Mouse (Mus musculus): ENCODE results near the gene Hoxc9. TPM values are rescaled to one million over a fixed set of nuclear protein-coding genes. Genes with fewer than 3 reads are reported as not detected.

Hoxc9 gene
- polyA plus RNA-seq, 1 experiment from 2014 or later = not detected

DNA sequence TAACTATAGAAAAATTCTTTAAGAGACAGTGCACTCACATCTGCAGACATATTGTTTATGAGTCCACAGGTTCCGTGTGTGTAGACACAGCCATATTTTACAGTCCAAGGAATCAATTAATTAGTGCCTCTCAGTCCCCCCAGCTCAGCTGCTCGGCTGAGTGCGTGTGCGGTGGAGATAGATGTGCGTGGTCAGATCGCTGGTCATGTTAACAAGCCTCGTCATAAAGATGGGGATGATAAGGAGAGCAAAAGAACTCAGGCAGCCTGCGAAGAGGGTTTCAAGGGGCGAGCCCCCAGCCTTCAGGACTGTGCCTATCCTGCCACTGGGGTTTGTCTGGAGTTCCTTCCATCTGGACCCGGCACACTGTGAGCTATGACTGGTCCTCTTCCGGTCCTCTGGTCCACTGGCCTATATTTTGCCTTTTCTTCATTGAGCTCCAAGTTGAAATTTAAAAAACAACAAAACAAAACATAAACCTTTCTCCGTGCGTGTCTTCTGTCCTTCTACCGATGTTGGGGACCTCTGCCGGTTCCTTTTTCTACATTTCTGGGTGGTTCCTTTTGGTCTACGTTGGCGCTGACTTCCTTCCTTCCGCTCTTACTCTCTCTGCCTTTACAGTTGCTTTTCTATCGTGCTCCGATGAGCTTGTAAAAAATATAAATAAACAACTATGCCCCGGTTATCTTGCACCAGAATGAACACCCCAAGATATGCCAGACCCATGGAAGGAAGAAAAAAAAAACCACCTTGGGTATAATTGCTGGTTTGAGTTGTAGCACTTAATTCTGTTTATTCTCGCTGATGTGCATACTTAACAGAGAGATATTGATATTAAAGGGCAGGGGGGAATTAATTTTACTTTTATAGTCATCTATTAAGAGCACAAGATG, 30.8 kb upstream of the Hoxc9 start:
- H3K4me3 ChIP-seq = no peak overlapping the region
- H3K9ac ChIP-seq = no peak overlapping the region
- 16% methylated on average over 22 of the region's 22 CpGs for WGBS
- H3K4me1 ChIP-seq = no peaks in the 10 kb centered on the region
- H3K36me3 ChIP-seq = no peaks in the 10 kb centered on the region
- ATAC-seq (ENCODE audit: borderline replicate concordance, extremely low read depth, low FRiP score, low TSS enrichment) = no peak
- H3K4me2 ChIP-seq = no peak overlapping the region
- H3K9me3 ChIP-seq = no peaks in the 10 kb centered on the region
- no peak overlapping the region for H3K27ac ChIP-seq
- H3K27me3 ChIP-seq = peaks cover 100% of the 10 kb centered on the region

DNA sequence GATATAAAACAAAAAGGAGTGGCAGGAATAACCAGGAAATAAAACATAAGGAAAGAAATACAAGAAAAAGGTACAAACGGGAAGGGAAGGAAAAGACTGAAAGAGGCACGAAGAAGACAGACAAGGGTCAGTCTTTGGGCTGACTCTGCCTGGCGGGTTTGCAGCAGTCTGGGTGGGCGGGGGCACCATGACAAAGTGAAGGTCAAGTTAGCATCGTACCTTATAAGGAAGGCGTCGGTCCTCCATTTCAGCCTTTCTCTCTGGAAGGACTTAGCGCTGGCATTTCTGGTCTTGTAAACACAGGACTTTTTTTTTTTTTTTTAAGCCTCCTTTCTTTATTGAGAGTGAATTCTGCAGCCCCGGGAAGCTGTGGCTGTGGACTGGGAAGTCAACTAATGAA, 29.0 kb upstream of the Hoxc9 start:
- 1% methylated on average over 9 of the region's 9 CpGs for WGBS
- no peak for ATAC-seq (ENCODE audit: borderline replicate concordance, extremely low read depth, low FRiP score, low TSS enrichment)

DNA sequence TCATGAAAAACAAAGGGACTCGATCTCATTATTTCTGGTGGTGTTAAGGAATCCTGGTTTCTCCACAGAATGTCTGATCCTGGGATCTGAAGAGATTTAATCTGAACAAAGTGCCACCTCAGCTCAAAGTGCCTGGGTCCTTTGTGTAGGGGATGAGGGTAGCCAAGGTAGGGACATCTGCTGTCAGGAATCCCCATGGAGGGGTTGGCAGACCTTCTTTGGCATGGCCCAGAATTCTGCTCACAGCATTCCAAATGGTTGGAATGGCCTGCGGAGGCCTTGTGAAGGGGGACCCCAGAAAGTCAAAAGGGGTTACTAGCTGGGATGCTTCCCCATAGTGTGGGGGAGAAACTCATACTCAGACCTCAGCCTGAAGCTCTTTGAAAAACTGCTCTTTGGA, 27.4 kb upstream of the Hoxc9 start:
- Histone ChIP-seq H3K4me3 (no peak overlapping the region), H3K4me1 (no peaks in the 10 kb centered on the region), H3K27me3 (peaks cover 100% of the 10 kb centered on the region), H3K9ac (no peak overlapping the region), H3K36me3 (no peaks in the 10 kb centered on the region), H3K27ac (no peak overlapping the region), H3K4me2 (no peak overlapping the region), H3K9me3 (no peaks in the 10 kb centered on the region)
- whole genome bisulfite sequencing = 19% methylated on average over 2 of the region's 2 CpGs
- no peak for ATAC-seq (ENCODE audit: borderline replicate concordance, extremely low read depth, low FRiP score, low TSS enrichment)

More for the DNA sequence above, 29.0 kb upstream of the Hoxc9 start:
- Histone ChIP-seq H3K9ac (no peak overlapping the region), H3K4me2 (no peak overlapping the region), H3K27me3 (peaks cover 100% of the 10 kb centered on the region), H3K36me3 (no peaks in the 10 kb centered on the region), H3K27ac (no peak overlapping the region), H3K9me3 (no peaks in the 10 kb centered on the region), H3K4me1 (no peaks in the 10 kb centered on the region), H3K4me3 (no peak overlapping the region)

DNA sequence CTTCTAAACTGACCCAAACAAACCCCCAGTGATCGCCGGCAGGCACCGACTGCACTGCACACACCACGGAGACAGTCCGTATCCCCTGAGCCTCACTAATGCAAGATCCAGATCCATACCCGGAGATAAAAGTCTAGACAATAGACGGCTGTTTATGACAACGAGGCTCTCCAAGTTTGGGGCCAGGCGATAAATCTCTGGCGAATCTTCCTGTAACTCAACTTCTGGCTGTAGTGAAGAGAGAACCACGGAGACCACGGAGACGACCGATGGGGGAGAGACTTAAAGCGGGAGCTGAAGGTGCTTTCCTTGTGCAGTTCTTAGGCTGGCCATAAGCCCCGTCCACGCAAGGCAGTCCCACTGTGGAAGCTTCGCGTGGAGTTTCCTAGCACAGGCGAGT, 26.5 kb upstream of the Hoxc9 start:
- 2% methylated on average over 20 of the region's 20 CpGs for WGBS
- Histone ChIP-seq H3K9me3 (no peaks in the 10 kb centered on the region), H3K4me3 (no peak overlapping the region), H3K27me3 (peaks cover 100% of the 10 kb centered on the region), H3K36me3 (no peaks in the 10 kb centered on the region), H3K27ac (no peak overlapping the region), H3K4me1 (no peaks in the 10 kb centered on the region), H3K4me2 (no peak overlapping the region), H3K9ac (no peak overlapping the region)
- no peak for ATAC-seq (ENCODE audit: borderline replicate concordance, extremely low read depth, low FRiP score, low TSS enrichment)

DNA sequence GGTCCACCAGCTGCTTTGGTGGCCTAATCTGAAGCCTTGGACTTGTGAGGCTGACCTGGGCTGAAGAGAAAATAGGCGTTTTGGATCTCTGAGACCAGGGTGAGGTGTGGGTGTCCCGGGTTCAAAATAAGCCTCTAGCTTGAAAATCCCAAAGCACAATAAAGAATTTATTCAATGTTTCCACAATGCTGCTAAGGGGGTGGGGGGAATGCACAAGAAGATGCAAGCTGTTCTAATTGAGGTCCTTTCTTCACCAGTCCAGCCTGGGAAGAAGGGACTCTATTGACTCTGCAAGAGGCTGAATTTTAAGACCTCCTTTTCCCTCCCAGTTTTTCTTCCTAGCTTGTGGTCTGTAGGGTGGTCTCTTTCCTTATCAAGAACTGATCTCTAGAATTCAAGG, 25.4 kb upstream of the Hoxc9 start:
- 14% methylated on average over 2 of the region's 2 CpGs for WGBS

DNA sequence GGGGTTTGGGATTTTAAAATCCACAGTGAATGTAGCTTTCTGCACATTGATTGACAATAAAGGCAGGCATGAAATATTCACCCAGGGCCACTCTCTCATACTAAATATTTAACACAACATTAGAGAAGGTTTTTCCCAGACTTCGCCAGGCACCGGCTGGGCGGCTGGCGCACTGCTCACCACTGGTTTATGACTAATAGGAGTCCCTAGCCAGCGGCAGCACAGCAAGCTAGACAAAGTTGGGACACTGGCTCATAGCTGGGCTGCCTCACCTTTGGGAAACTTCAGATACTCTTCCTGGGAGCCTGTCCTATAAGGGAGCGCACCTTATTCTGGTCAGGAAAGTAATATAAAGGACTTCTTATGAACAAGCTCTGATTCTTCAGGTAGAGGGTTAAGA, 22.7 kb upstream of the Hoxc9 start:
- 4% methylated on average over 6 of the region's 6 CpGs for WGBS
- ATAC-seq (ENCODE audit: borderline replicate concordance, extremely low read depth, low FRiP score, low TSS enrichment) = no peak
- no peaks in the 10 kb centered on the region for H3K36me3 ChIP-seq
- no peak overlapping the region for H3K27ac ChIP-seq
- H3K9ac ChIP-seq = no peak overlapping the region
- no peak overlapping the region for H3K4me2 ChIP-seq
- H3K4me1 ChIP-seq = no peaks in the 10 kb centered on the region
- H3K27me3 ChIP-seq = peaks cover 100% of the 10 kb centered on the region
- H3K4me3 ChIP-seq = no peak overlapping the region
- H3K9me3 ChIP-seq = no peaks in the 10 kb centered on the region

More for the DNA sequence above, 25.4 kb upstream of the Hoxc9 start:
- Histone ChIP-seq H3K27ac (no peak overlapping the region), H3K9me3 (no peaks in the 10 kb centered on the region), H3K4me3 (no peak overlapping the region), H3K4me2 (no peak overlapping the region), H3K4me1 (no peaks in the 10 kb centered on the region), H3K9ac (no peak overlapping the region), H3K36me3 (no peaks in the 10 kb centered on the region), H3K27me3 (peaks cover 100% of the 10 kb centered on the region)
- no peak for ATAC-seq (ENCODE audit: borderline replicate concordance, extremely low read depth, low FRiP score, low TSS enrichment)

DNA sequence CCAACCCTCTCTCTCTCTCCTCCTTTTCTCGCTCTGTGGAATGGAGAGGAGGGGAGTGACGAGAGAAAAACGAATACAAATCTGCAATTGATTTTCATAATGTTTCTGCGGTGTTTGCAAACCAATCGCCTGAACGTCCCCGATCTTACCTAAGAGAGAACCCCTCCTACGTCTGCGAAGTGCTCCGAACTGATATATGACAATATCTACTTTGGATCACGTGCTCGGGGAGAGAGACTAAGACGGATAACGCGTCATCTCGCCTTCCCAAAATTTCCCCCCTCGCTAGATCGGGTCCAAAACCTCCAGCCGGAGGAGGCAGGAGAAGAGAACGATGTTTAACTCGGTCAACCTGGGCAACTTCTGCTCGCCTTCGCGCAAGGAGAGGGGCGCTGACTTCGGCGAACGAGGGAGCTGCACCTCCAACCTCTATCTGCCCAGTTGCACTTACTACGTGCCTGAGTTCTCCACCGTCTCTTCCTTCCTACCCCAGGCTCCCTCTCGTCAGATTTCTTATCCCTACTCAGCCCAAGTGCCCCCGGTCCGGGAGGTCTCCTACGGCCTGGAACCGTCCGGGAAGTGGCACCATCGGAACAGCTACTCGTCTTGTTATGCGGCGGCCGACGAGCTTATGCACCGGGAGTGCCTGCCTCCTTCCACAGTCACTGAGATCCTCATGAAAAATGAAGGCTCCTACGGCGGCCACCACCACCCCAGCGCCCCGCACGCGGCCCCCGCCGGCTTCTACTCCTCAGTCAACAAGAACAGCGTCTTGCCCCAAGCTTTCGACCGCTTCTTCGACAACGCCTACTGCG, 21.8 kb upstream of the Hoxc9 start, which contains the start of gene Hoxc11:
Gene Hoxc11 (plus strand): TSS at position 236 of the 815 bp plus-strand sequence.
- Histone ChIP-seq H3K27me3 (peaks cover 100% of the 10 kb centered on the region), H3K36me3 (no peaks in the 10 kb centered on the region), H3K4me1 (no peaks in the 10 kb centered on the region), H3K4me2 (no peak within 1 kb of the TSS), H3K9ac (no peak within 1 kb of the TSS), H3K27ac (no peak within 1 kb of the TSS), H3K4me3 (no peak within 1 kb of the TSS), H3K9me3 (no peaks in the 10 kb centered on the region)
- ATAC-seq (ENCODE audit: borderline replicate concordance, extremely low read depth, low FRiP score, low TSS enrichment) = no peak
- WGBS = under 1% methylated on average over 57 of the region's 57 CpGs

DNA sequence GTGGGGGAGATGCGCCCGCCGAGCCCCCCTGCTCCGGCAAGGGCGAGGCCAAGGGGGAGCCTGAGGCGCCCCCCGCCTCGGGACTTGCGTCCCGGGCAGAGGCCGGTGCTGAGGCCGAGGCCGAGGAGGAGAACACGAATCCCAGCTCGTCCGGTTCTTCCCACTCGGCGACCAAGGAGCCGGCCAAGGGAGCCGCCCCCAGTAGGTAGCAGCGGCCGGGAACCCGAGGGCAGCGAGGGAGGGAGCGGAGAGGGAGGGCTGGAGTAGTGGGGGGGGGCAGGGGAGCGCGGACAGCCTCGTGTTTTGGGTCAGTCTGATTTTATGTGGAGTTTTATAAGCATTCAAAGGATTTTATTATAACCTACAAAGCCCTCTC, 21.2 kb upstream of the Hoxc9 start:
- peaks cover 100% of the 10 kb centered on the region for H3K27me3 ChIP-seq
- no peaks in the 10 kb centered on the region for H3K4me1 ChIP-seq
- no peak for ATAC-seq (ENCODE audit: borderline replicate concordance, extremely low read depth, low FRiP score, low TSS enrichment)
- H3K9ac ChIP-seq = no peak overlapping the region
- no peak overlapping the region for H3K4me2 ChIP-seq
- no peak overlapping the region for H3K4me3 ChIP-seq
- no peaks in the 10 kb centered on the region for H3K36me3 ChIP-seq
- H3K27ac ChIP-seq = no peak overlapping the region
- under 1% methylated on average over 26 of the region's 28 CpGs for WGBS
- H3K9me3 ChIP-seq = no peaks in the 10 kb centered on the region

DNA sequence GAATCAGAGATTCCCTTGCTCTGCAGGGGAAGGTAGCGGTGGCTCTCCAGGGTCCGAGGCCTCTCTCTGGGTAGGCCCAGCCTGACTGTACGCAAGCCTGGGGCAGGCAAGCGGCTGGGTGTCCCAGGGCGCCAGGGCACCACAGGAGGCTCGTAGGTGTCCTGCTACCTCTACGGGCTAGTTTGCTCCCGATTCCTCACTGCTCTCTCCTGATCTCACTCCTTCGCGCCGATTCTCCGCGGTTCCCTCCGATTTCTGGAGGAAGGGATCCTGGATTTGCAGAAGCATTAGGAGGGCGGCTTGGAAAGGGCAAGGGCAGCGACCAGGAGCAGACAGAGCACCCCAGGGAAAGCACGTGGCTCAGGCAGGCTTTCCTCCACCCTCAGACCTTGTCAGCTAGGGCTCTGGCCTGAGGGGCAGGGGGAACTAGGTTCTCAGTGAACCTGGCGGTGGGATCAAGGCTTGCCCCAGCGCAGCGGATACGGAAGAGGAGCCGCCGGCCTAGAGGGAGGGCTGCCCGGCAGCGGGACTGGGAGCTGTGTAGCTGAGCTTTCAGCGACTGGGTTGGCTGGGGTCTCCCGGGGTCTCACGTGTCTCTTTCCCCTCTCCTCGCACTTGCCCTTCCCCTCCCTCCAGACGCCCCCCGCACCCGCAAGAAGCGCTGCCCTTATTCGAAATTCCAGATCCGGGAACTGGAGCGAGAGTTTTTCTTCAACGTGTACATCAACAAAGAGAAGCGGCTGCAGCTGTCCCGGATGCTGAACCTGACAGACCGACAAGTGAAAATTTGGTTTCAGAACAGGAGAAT, 20.2 kb upstream of the Hoxc9 start:
- H3K27me3 ChIP-seq = peaks cover 100% of the 10 kb centered on the region
- no peaks in the 10 kb centered on the region for H3K4me1 ChIP-seq
- no peak overlapping the region for H3K4me2 ChIP-seq
- H3K9ac ChIP-seq = no peak overlapping the region
- H3K36me3 ChIP-seq = no peaks in the 10 kb centered on the region
- 2% methylated on average over 40 of the region's 40 CpGs for WGBS
- no peak overlapping the region for H3K4me3 ChIP-seq
- H3K9me3 ChIP-seq = no peaks in the 10 kb centered on the region
- no peak overlapping the region for H3K27ac ChIP-seq
- ATAC-seq (ENCODE audit: borderline replicate concordance, extremely low read depth, low FRiP score, low TSS enrichment) = no peak

DNA sequence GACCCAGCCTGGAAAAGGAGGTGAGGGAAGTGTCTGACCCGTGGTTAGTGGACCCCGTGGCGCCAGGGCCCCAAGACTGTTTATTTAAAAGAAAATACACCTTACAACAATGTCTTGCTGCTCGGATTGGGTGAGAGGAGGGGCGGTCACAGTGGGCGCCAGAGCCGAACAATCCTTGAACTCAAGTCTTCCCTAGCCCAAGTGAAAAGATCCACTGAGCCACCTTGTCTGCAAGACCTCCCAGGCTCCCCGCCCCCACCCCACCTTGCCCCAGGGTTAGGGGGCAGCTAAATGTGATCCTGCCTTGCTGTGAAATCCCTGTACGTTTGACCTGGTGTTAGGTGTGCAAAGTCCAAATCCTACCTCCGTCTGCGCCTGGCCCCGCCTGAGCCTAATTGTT, 19.3 kb upstream of the Hoxc9 start:
- Histone ChIP-seq H3K9ac (no peak overlapping the region), H3K27me3 (peaks cover 100% of the 10 kb centered on the region), H3K4me3 (no peak overlapping the region), H3K4me2 (no peak overlapping the region), H3K9me3 (no peaks in the 10 kb centered on the region), H3K4me1 (no peaks in the 10 kb centered on the region), H3K27ac (no peak overlapping the region), H3K36me3 (no peaks in the 10 kb centered on the region)
- under 1% methylated on average over 12 of the region's 12 CpGs for WGBS
- no peak for ATAC-seq (ENCODE audit: borderline replicate concordance, extremely low read depth, low FRiP score, low TSS enrichment)

DNA sequence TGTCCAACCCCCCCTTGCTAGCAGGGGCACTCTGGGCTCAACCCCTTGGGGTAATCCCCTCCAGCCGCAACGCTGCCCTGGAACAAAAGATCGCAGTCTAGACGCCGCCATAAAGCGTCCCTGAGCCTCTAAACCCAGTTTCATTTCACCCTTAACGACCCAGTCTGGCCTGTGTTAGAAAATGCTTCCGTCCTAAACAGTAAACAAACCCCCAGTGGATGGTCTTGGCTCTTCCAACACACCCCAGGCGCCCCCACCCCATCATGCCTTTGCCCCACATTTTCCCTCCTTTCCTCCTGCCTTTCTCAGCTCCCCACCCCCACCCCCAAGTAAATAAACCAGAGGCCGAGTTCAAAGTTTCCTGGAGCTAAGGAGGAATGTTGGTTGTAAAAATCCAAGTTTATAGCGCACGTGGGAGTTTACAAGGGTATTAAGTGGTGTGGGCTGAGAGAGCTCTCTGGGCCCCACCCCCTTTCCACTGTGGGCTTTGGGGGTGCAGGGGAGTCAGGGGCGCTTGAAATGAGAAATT, 16.5 kb upstream of the Hoxc9 start:
- H3K4me2 ChIP-seq = no peak overlapping the region
- no peaks in the 10 kb centered on the region for H3K4me1 ChIP-seq
- ATAC-seq (ENCODE audit: borderline replicate concordance, extremely low read depth, low FRiP score, low TSS enrichment) = no peak
- H3K4me3 ChIP-seq = no peak overlapping the region
- peaks cover 98% of the 10 kb centered on the region for H3K27me3 ChIP-seq
- no peak overlapping the region for H3K27ac ChIP-seq
- no peaks in the 10 kb centered on the region for H3K9me3 ChIP-seq
- H3K36me3 ChIP-seq = no peaks in the 10 kb centered on the region
- no peak overlapping the region for H3K9ac ChIP-seq
- WGBS = 1% methylated on average over 13 of the region's 13 CpGs
